Mouse (Mus musculus) G1E (cell line): ENCODE data around the gene Shld2.

Experiments
- CTCF ChIP-seq: IDR thresholded peaks from 2 replicates; pipeline ENCODE4 v1.5.1; 2012; ENCODE audit warnings: low read depth, low read length, inconsistent platforms, mixed read lengths
- GATA2 ChIP-seq: IDR thresholded peaks from 2 replicates; pipeline ENCODE4 v1.6.1; 2012; ENCODE audit warnings: low read depth, low read length, inconsistent platforms, borderline replicate concordance

DNA sequence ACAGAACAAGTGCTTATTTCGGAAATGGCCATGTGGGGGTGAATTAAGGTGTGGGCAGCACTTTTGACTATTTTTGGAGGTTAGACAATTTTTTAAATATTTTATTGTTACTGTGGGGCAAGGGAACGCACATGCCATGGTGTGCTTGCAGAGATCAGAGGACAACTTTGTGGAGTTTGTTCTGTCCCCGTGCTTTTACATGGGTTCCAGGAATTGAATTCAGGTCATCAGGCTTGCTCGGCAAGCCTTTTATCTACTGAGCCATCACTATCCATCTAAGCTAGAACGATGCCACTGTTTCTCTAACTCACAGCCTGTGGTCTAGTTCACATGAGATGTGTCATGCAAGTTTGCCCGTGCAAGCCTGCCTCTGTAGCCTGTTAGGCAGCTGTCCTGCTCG, 38.0 kb upstream of the Shld2 start:
- TF ChIP-seq CTCF (no peak), GATA2 (no peak)
